Mouse (Mus musculus) stomach, embryonic 15.5 days (tissue): ENCODE results near the gene Capn15. TPM values are rescaled to one million over a fixed set of nuclear protein-coding genes. Genes with fewer than 3 reads are reported as not detected.
A peak's percentile ranks its signal among the peaks of the same experiment; 100 is the strongest.

Source experiments
- ATAC-seq: fragments of 200-750 bp; cut with Nextera tagmentation; 2 replicates; pipeline ENCODE4 v1.8.0; 2017; ENCODE audit warnings: low read depth, moderate number of reproducible peaks, moderate TSS enrichment; ENCODE audit not compliant: insufficient read depth, low FRiP score
- H3K27ac ChIP-seq: fragments of 300-500 bp; sonication (generic); 2 replicates; pipeline ENCODE4 v1.5.1; 2015; ENCODE audit warnings: mild to moderate bottlenecking, inconsistent platforms
- H3K27me3 ChIP-seq: fragments of 300-500 bp; sonication (generic); replicated peaks from 2 replicates; pipeline ENCODE4 v1.6.1; 2015; ENCODE audit warnings: inconsistent platforms
- H3K36me3 ChIP-seq: fragments of 300-500 bp; sonication (generic); 2 replicates; pipeline ENCODE4 v1.6.1; 2015; ENCODE audit warnings: inconsistent platforms
- H3K4me1 ChIP-seq: fragments of 300-500 bp; sonication (generic); 2 replicates; pipeline ENCODE4 v1.6.1; 2015; ENCODE audit warnings: inconsistent platforms
- H3K4me2 ChIP-seq: fragments of 300-500 bp; sonication (generic); 2 replicates; pipeline ENCODE4 v1.6.1; 2015; ENCODE audit warnings: mild to moderate bottlenecking, inconsistent platforms
- H3K4me3 ChIP-seq: fragments of 300-500 bp; sonication (generic); replicated peaks from 2 replicates; pipeline ENCODE4 v1.5.1; 2015; ENCODE audit warnings: inconsistent platforms
- H3K9ac ChIP-seq: fragments of 300-500 bp; sonication (generic); 2 replicates; pipeline ENCODE4 v1.6.1; 2015; ENCODE audit warnings: inconsistent platforms
- H3K9me3 ChIP-seq: fragments of 300-500 bp; sonication (generic); 2 replicates; pipeline ENCODE4 v1.6.1; 2016; ENCODE audit warnings: inconsistent platforms
- WGBS: fragments of 180-500 bp; shearing (Covaris S2); methylation state at CpG from one replicate; pipeline ENCODE4 v1.1.7; 2015; 5-methylcytosine and 5-hydroxymethylcytosine counted together
- polyA plus RNA-seq: library from polyadenylated mRNA; unstranded; fragments of >200 nt; fragmentation: Nextera tagmentation; extraction: Ambion mirVana; gene quantifications from 2 replicates; pipeline ENCODE4 v1.2.1, GENCODE M21; 2015

Gene Capn15
- polyA plus RNA-seq: 20.4 and 22.8 TPM in 2 replicates

GRCm38 (mm10) chr17:25985306-25986294 lies at the start of gene Capn15:
TSS of gene Capn15 (minus strand) at chr17:25985796.
- Histone ChIP-seq H3K4me1 (peaks cover 10% of the 10 kb centered on the region), H3K4me3 (peak within 1 kb of the TSS; percentile 94), H3K36me3 (no peaks in the 10 kb centered on the region), H3K27ac (peak within 1 kb of the TSS; percentile 88), H3K9me3 (no peaks in the 10 kb centered on the region), H3K27me3 (no peaks in the 10 kb centered on the region), H3K9ac (peak within 1 kb of the TSS; percentile 72), H3K4me2 (peak within 1 kb of the TSS; percentile 70)
- peak; percentile 99 for ATAC-seq
- WGBS: under 1% methylated on average over 91 of the region's 91 CpGs

- Histone ChIP-seq H3K4me3 (no peak overlapping the region), H3K4me1 (no peaks in the 10 kb centered on the region), H3K27ac (no peak overlapping the region), H3K9me3 (no peaks in the 10 kb centered on the region), H3K4me2 (no peak overlapping the region), H3K9ac (no peak overlapping the region), H3K27me3 (no peaks in the 10 kb centered on the region), H3K36me3 (no peaks in the 10 kb centered on the region)
- 76% methylated on average over 6 of the region's 6 CpGs for WGBS
- ATAC-seq: no peak
These were observed 46.4 kb upstream of the Capn15 start for GRCm38 (mm10) chr17:26032037-26032436.

- Histone ChIP-seq H3K9ac (no peak overlapping the region), H3K27ac (no peak overlapping the region), H3K4me3 (no peak overlapping the region), H3K9me3 (no peaks in the 10 kb centered on the region), H3K4me1 (no peaks in the 10 kb centered on the region), H3K27me3 (no peaks in the 10 kb centered on the region), H3K4me2 (no peak overlapping the region), H3K36me3 (no peaks in the 10 kb centered on the region)
- no peak for ATAC-seq
- 90% methylated on average over 5 of the region's 5 CpGs for WGBS
These were observed 46.0 kb upstream of the Capn15 start for GRCm38 (mm10) chr17:26031583-26031982.

- WGBS: 85% methylated on average over 4 of the region's 4 CpGs
- Histone ChIP-seq H3K27me3 (no peaks in the 10 kb centered on the region), H3K4me2 (no peak overlapping the region), H3K4me1 (no peaks in the 10 kb centered on the region), H3K4me3 (no peak overlapping the region), H3K9ac (no peak overlapping the region), H3K9me3 (no peaks in the 10 kb centered on the region), H3K27ac (no peak overlapping the region), H3K36me3 (no peaks in the 10 kb centered on the region)
- no peak for ATAC-seq
These were observed 42.7 kb upstream of the Capn15 start for GRCm38 (mm10) chr17:26028261-26028660.

GRCm38 (mm10) chr17:26024674-26025073 lies 39.1 kb upstream of the Capn15 start:
- Histone ChIP-seq H3K4me3 (no peak overlapping the region), H3K36me3 (no peaks in the 10 kb centered on the region), H3K9ac (no peak overlapping the region), H3K27ac (no peak overlapping the region), H3K27me3 (no peaks in the 10 kb centered on the region), H3K4me1 (no peaks in the 10 kb centered on the region), H3K9me3 (no peaks in the 10 kb centered on the region), H3K4me2 (no peak overlapping the region)
- WGBS: 96% methylated on average over 9 of the region's 9 CpGs
- ATAC-seq: no peak

- Histone ChIP-seq H3K4me1 (no peaks in the 10 kb centered on the region), H3K9ac (no peak overlapping the region), H3K27me3 (no peaks in the 10 kb centered on the region), H3K4me2 (no peak overlapping the region), H3K36me3 (no peaks in the 10 kb centered on the region), H3K9me3 (no peaks in the 10 kb centered on the region), H3K4me3 (no peak overlapping the region), H3K27ac (no peak overlapping the region)
- no peak for ATAC-seq
- WGBS: 85% methylated on average over 8 of the region's 8 CpGs
These were observed 38.4 kb upstream of the Capn15 start for GRCm38 (mm10) chr17:26023966-26024365.

- Histone ChIP-seq H3K9me3 (no peaks in the 10 kb centered on the region), H3K36me3 (no peaks in the 10 kb centered on the region), H3K4me2 (no peak overlapping the region), H3K27ac (no peak overlapping the region), H3K4me1 (no peaks in the 10 kb centered on the region), H3K27me3 (no peaks in the 10 kb centered on the region), H3K4me3 (no peak overlapping the region), H3K9ac (no peak overlapping the region)
- no peak for ATAC-seq
- 86% methylated on average over 5 of the region's 5 CpGs for WGBS
These were observed 37.6 kb upstream of the Capn15 start for GRCm38 (mm10) chr17:26023181-26023580.

- WGBS: 58% methylated on average over 9 of the region's 9 CpGs
- Histone ChIP-seq H3K36me3 (no peaks in the 10 kb centered on the region), H3K27ac (peak overlapping the region; percentile 49; the same call in 1 of the 2 replicates), H3K4me3 (no peak overlapping the region), H3K9ac (no peak overlapping the region), H3K27me3 (no peaks in the 10 kb centered on the region), H3K4me1 (no peaks in the 10 kb centered on the region), H3K4me2 (no peak overlapping the region), H3K9me3 (no peaks in the 10 kb centered on the region)
- no peak for ATAC-seq
These were observed 36.2 kb upstream of the Capn15 start for GRCm38 (mm10) chr17:26021728-26022341.

GRCm38 (mm10) chr17:26020848-26021347 lies 35.3 kb upstream of the Capn15 start:
- 80% methylated on average over 7 of the region's 7 CpGs for WGBS
- Histone ChIP-seq H3K4me3 (no peak overlapping the region), H3K4me1 (no peaks in the 10 kb centered on the region), H3K36me3 (0 out of 2 replicates have a peak, but pooled peaks cover 1% of the 10 kb centered on the region), H3K4me2 (no peak overlapping the region), H3K9me3 (no peaks in the 10 kb centered on the region), H3K9ac (no peak overlapping the region), H3K27me3 (no peaks in the 10 kb centered on the region), H3K27ac (no peak overlapping the region)
- ATAC-seq: no peak

- no peaks in the 10 kb centered on the region for H3K9me3 ChIP-seq
- H3K36me3 ChIP-seq: peaks cover 10% of the 10 kb centered on the region; the same call in 1 of the 2 replicates
- H3K4me1 ChIP-seq: no peaks in the 10 kb centered on the region
- H3K9ac ChIP-seq: no peak overlapping the region
- no peak overlapping the region for H3K4me2 ChIP-seq
- WGBS: 54% methylated on average over 3 of the region's 3 CpGs
- H3K27me3 ChIP-seq: no peaks in the 10 kb centered on the region
- no peak overlapping the region for H3K27ac ChIP-seq
- ATAC-seq: no peak
- H3K4me3 ChIP-seq: no peak overlapping the region
These were observed 32.8 kb upstream of the Capn15 start for GRCm38 (mm10) chr17:26018388-26018787.

- Histone ChIP-seq H3K27ac (no peak overlapping the region), H3K27me3 (no peaks in the 10 kb centered on the region), H3K36me3 (peaks cover 10% of the 10 kb centered on the region; the same call in 1 of the 2 replicates), H3K4me2 (no peak overlapping the region), H3K9ac (no peak overlapping the region), H3K4me3 (no peak overlapping the region), H3K9me3 (no peaks in the 10 kb centered on the region), H3K4me1 (no peaks in the 10 kb centered on the region)
- WGBS: 68% methylated on average over 5 of the region's 5 CpGs
- ATAC-seq: no peak
These were observed 32.4 kb upstream of the Capn15 start for GRCm38 (mm10) chr17:26017949-26018348.

GRCm38 (mm10) chr17:26017021-26017420 lies 31.4 kb upstream of the Capn15 start:
- no peak for ATAC-seq
- H3K27me3 ChIP-seq: no peaks in the 10 kb centered on the region
- peaks cover 10% of the 10 kb centered on the region; the same call in 1 of the 2 replicates for H3K36me3 ChIP-seq
- no peak overlapping the region for H3K27ac ChIP-seq
- H3K9ac ChIP-seq: no peak overlapping the region
- H3K4me1 ChIP-seq: no peaks in the 10 kb centered on the region
- H3K4me3 ChIP-seq: no peak overlapping the region
- H3K9me3 ChIP-seq: no peaks in the 10 kb centered on the region
- H3K4me2 ChIP-seq: no peak overlapping the region
- 82% methylated on average over 3 of the region's 3 CpGs for WGBS
